Mouse (Mus musculus): ENCODE measurements around the gene Fkbpl. TPM values are rescaled to one million over a fixed set of nuclear protein-coding genes. Genes with fewer than 3 reads are reported as not detected.
A peak's percentile ranks its signal among the peaks of the same experiment; 100 is the strongest.

Fkbpl gene
- polyA plus RNA-seq, 1 experiment from 2014 or later = 12.4 TPM

- Histone ChIP-seq H3K9ac (ENCODE audit: low read length) (peak within 1 kb of the TSS; percentile 70), H3K4me3 (ENCODE audit: low read depth, low read length) (peak within 1 kb of the TSS; percentile 67), H3K27me3 (ENCODE audit: control insufficient read depth, insufficient read depth, low read length) (0 out of 2 replicates have a peak, but pooled peaks cover 2% of the 10 kb centered on the region), H3K4me2 (replicated peaks; ENCODE audit: low read depth) (peak within 1 kb of the TSS; percentile 93), H3K27ac (replicated peaks) (peak within 1 kb of the TSS; percentile 97), H3K9me3 (ENCODE audit: control insufficient read depth, low read length) (no peaks in the 10 kb centered on the region), H3K36me3 (ENCODE audit: control insufficient read depth, insufficient read depth, low read length) (no peaks in the 10 kb centered on the region; the same call in 1 of the 2 replicates), H3K4me1 (replicated peaks; ENCODE audit: control insufficient read depth, insufficient read depth) (peaks cover 22% of the 10 kb centered on the region)
- 2% methylated on average over 29 of the region's 29 CpGs for WGBS
- TF ChIP-seq EP300 (optimal IDR thresholded peaks at IDR 0.05) (no peak), CTCF (IDR thresholded peaks at IDR 0.05; ENCODE audit: low read depth) (0 out of 2 replicates have a peak, but pooled peaks have one; percentile 12)
- ATAC-seq (ENCODE audit: low FRiP score, low TSS enrichment) = peak; percentile 3; the same call in 1 of the 2 replicates
- DNase-seq (ENCODE audit: low spot score) = peak; percentile 64
Observed at GRCm38 (mm10) chr17:34627943-34628643, 16.5 kb upstream of the Fkbpl start, which contains the start of gene Ppt2. Ppt2 (minus strand) TSS chr17:34628510.

- Histone ChIP-seq H3K27me3 (ENCODE audit: control insufficient read depth, insufficient read depth, low read length) (0 out of 2 replicates have a peak, but pooled peaks cover 2% of the 10 kb centered on the region), H3K4me1 (replicated peaks; ENCODE audit: control insufficient read depth, insufficient read depth) (peaks cover 22% of the 10 kb centered on the region)
- WGBS = 25% methylated on average over 5 of the region's 5 CpGs
Observed at GRCm38 (mm10) chr17:34628644-34628967, 16.0 kb upstream of the Fkbpl start.

GRCm38 (mm10) chr17:34629221-34629751, 15.3 kb upstream of the Fkbpl start, which contains the start of gene Prrt1:
Prrt1 (plus strand) TSS chr17:34629533.
- H3K27ac ChIP-seq (replicated peaks) = peak within 1 kb of the TSS; percentile 97
- peak within 1 kb of the TSS; percentile 67 for H3K4me3 ChIP-seq (ENCODE audit: low read depth, low read length)
- 12% methylated on average over 16 of the region's 16 CpGs for WGBS
- DNase-seq (ENCODE audit: low spot score) (no peak), ATAC-seq (ENCODE audit: low FRiP score, low TSS enrichment) (no peak)
- H3K36me3 ChIP-seq (ENCODE audit: control insufficient read depth, insufficient read depth, low read length) = no peaks in the 10 kb centered on the region; the same call in 1 of the 2 replicates
- H3K4me1 ChIP-seq (replicated peaks; ENCODE audit: control insufficient read depth, insufficient read depth) = peaks cover 22% of the 10 kb centered on the region
- no peak for TF ChIP-seq EP300 (optimal IDR thresholded peaks at IDR 0.05)
- no peak for TF ChIP-seq CTCF (IDR thresholded peaks at IDR 0.05; ENCODE audit: low read depth)
- peak within 1 kb of the TSS; percentile 93 for H3K4me2 ChIP-seq (replicated peaks; ENCODE audit: low read depth)
- peak within 1 kb of the TSS; percentile 70 for H3K9ac ChIP-seq (ENCODE audit: low read length)
- H3K9me3 ChIP-seq (ENCODE audit: control insufficient read depth, low read length) = no peaks in the 10 kb centered on the region
- 0 out of 2 replicates have a peak, but pooled peaks cover 2% of the 10 kb centered on the region for H3K27me3 ChIP-seq (ENCODE audit: control insufficient read depth, insufficient read depth, low read length)

More at GRCm38 (mm10) chr17:34628644-34628967, 16.0 kb upstream of the Fkbpl start:
- Histone ChIP-seq H3K9ac (ENCODE audit: low read length) (peak overlapping the region; percentile 70; the same call in 1 of the 2 replicates), H3K9me3 (ENCODE audit: control insufficient read depth, low read length) (no peaks in the 10 kb centered on the region), H3K36me3 (ENCODE audit: control insufficient read depth, insufficient read depth, low read length) (no peaks in the 10 kb centered on the region; the same call in 1 of the 2 replicates), H3K4me2 (replicated peaks; ENCODE audit: low read depth) (peak overlapping the region; percentile 93), H3K27ac (replicated peaks) (peak overlapping the region; percentile 97), H3K4me3 (ENCODE audit: low read depth, low read length) (peak overlapping the region; percentile 67)
- DNase-seq (ENCODE audit: low spot score) (no peak), ATAC-seq (ENCODE audit: low FRiP score, low TSS enrichment) (no peak)
- TF ChIP-seq EP300 (optimal IDR thresholded peaks at IDR 0.05) (no peak), CTCF (IDR thresholded peaks at IDR 0.05; ENCODE audit: low read depth) (no peak)

DNA sequence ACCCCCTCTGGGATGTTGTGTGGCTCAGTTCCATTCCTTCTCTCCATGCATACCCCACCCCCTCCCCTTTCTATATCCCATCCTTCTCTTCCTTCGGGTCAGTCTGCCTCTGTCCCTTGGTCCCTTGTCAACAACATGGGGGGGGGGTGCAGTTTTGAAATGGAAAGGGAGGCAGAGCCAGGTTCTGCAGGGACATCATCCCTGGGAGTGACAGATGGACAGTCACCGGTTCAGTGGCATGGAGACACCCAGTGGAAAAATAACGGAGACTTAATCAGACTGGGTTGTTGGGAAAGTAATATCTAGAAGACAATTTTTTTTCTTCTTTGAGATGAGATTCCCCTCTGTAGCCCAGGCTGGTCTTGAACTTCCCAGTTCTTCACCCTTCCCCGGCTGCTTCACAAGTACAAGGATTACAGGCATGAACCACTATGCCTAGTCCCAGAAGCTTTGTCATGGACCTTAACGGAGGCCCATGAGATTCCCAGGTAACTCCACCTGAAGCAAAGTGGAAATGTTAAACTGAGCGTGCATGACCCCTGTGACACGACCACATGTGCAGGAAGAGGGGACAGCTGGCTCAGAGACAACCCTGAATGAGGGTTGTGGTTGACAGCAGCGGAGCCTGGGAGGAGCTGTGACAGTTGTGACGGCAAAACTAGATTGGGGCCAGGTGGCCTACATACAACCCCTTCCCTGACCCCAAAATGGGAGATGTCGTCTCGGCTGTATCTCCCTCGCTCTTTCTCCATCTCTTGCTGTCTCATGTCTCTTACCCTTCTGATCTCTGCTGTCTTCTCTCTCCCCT, 14.6 kb upstream of the Fkbpl start:
- ATAC-seq (ENCODE audit: low FRiP score, low TSS enrichment) = no peak
- Histone ChIP-seq H3K27ac (replicated peaks) (no peak overlapping the region), H3K9ac (ENCODE audit: low read length) (no peak overlapping the region), H3K27me3 (ENCODE audit: control insufficient read depth, insufficient read depth, low read length) (0 out of 2 replicates have a peak, but pooled peaks cover 2% of the 10 kb centered on the region), H3K9me3 (ENCODE audit: control insufficient read depth, low read length) (no peaks in the 10 kb centered on the region), H3K36me3 (ENCODE audit: control insufficient read depth, insufficient read depth, low read length) (no peaks in the 10 kb centered on the region; the same call in 1 of the 2 replicates), H3K4me3 (ENCODE audit: low read depth, low read length) (peak overlapping the region; percentile 23; the same call in 1 of the 2 replicates), H3K4me1 (replicated peaks; ENCODE audit: control insufficient read depth, insufficient read depth) (peaks cover 22% of the 10 kb centered on the region), H3K4me2 (replicated peaks; ENCODE audit: low read depth) (peak overlapping the region; percentile 93)
- TF ChIP-seq CTCF (IDR thresholded peaks at IDR 0.05; ENCODE audit: low read depth) (no peak), EP300 (optimal IDR thresholded peaks at IDR 0.05) (no peak)
- WGBS = 45% methylated on average over 12 of the region's 12 CpGs
- DNase-seq (ENCODE audit: low spot score) = no peak

DNA sequence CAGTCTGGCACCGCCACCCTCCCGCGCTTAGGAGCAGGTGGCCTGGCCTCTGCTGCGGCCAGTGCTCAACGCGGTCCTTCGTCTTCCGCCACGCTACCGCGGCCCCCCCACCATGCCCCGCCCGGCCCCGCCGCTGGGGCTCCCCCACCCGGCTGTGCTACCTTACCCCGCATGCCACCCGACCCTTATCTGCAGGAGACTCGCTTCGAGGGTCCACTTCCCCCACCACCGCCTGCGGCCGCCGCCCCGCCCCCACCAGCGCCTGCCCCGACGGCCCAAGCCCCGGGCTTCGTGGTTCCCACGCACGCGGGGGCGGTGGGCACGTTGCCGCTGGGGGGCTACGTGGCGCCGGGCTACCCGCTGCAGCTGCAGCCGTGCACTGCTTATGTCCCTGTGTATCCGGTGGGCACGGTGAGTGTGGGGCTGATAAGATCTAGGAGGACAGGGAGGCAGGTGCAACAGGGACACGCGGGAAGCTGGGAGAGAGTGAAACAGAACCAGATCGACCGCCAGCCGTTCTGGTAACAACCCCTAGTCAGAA, 13.7 kb upstream of the Fkbpl start:
- Histone ChIP-seq H3K4me2 (replicated peaks; ENCODE audit: low read depth) (peak overlapping the region; percentile 43), H3K27ac (replicated peaks) (no peak overlapping the region), H3K4me3 (ENCODE audit: low read depth, low read length) (peak overlapping the region; percentile 19; the same call in 1 of the 2 replicates), H3K4me1 (replicated peaks; ENCODE audit: control insufficient read depth, insufficient read depth) (peaks cover 22% of the 10 kb centered on the region), H3K27me3 (ENCODE audit: control insufficient read depth, insufficient read depth, low read length) (0 out of 2 replicates have a peak, but pooled peaks cover 2% of the 10 kb centered on the region), H3K9ac (ENCODE audit: low read length) (peak overlapping the region; percentile 45), H3K9me3 (ENCODE audit: control insufficient read depth, low read length) (no peaks in the 10 kb centered on the region), H3K36me3 (ENCODE audit: control insufficient read depth, insufficient read depth, low read length) (no peaks in the 10 kb centered on the region)
- WGBS = 8% methylated on average over 36 of the region's 48 CpGs
- no peak for DNase-seq (ENCODE audit: low spot score)
- no peak for ATAC-seq (ENCODE audit: low FRiP score, low TSS enrichment)
- no peak for TF ChIP-seq CTCF (IDR thresholded peaks at IDR 0.05; ENCODE audit: low read depth)
- no peak for TF ChIP-seq EP300 (optimal IDR thresholded peaks at IDR 0.05)

Data from stomach, postnatal 0 days (tissue).